Mouse (Mus musculus) heart, adult 8-10 months (tissue): ENCODE measurements around the gene Gpat3. TPM values are rescaled to one million over a fixed set of nuclear protein-coding genes. Genes with fewer than 3 reads are reported as not detected.

ENCODE experiments used
- DNase-seq: peaks from one replicate; pipeline ENCODE4 v3.0.0; 2022; ENCODE audit warnings: low spot score
- total RNA-seq, 4 experiments: library from RNA; stranded (reverse); gene quantifications; 2 replicates each; pipeline ENCODE4 v1.2.4; 2022

Gpat3 gene
- total RNA-seq, 4 experiments from 2014 or later, result 20.5 to 28.0 (median 23.1) TPM

GRCm38 (mm10) chr5:100860417-100861053 is 15.0 kb downstream of the Gpat3 start:
- DNase-seq, result peak; percentile 82

DNA sequence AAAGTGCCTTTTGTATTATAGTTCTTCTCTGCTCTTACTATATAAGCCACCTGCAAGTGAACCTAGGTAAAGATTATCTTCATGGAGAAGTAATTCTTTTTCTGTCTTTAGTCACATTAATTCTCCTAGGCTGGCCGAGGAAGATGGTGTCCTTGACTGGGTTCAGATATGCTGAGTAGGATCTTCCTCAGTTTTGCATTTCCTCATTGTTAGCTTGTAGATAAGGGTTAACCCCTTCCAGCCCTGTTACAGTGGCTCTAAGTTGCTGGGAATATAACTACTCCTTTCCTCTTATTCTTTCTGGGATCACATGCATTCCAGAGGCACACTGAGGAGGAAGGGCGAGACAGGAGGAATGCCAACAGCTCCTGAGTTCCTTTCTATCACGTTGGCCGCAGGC is 15.6 kb downstream of the Gpat3 start:
- no peak for DNase-seq

GRCm38 (mm10) chr5:100861811-100862210 is 16.3 kb downstream of the Gpat3 start:
- no peak for DNase-seq

DNA sequence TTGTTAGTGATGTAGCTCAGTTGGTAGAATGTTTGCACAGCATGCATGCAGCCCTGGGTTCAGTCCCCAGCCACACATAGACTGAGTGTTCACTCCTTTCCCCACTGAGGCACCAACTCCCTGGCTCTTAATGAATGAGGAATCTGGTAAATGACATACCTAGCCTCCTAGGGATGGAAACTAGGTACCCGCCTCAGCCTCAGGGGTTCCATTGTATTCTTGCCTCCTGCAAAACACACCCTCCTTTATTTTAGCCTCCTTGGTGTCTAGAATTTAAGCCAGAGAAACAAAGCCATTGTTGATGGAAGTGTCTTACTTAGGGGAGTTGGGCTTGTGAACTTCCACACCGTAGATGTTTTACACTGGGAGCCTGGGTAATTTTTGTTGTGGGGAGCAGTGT is 17.6 kb downstream of the Gpat3 start:
- no peak for DNase-seq

GRCm38 (mm10) chr5:100864438-100864837 is 18.9 kb downstream of the Gpat3 start:
- peak; percentile 50 for DNase-seq

DNA sequence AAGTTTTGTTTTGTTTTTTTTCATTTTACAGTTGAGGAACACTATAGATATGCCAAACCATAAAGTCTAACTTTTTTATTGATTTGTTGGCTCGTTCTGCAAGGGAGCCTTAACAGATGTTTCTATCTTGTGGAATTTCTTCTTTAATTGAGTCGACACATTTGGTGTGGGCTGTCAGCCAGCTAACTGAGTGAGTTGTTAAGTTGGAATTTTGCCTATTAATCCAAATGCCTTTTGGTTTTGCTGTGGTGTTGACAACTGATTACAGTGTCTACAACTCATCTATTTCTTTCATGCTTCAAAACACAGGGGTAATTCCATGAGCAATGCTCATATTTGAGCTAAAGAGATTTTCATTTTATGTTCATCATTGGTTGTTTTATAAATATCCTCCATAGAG is 20.7 kb downstream of the Gpat3 start:
- no peak for DNase-seq

- DNase-seq, result no peak
Observed at GRCm38 (mm10) chr5:100869197-100869895, 23.8 kb downstream of the Gpat3 start.

GRCm38 (mm10) chr5:100871987-100872386 is 26.5 kb downstream of the Gpat3 start:
- no peak for DNase-seq

DNA sequence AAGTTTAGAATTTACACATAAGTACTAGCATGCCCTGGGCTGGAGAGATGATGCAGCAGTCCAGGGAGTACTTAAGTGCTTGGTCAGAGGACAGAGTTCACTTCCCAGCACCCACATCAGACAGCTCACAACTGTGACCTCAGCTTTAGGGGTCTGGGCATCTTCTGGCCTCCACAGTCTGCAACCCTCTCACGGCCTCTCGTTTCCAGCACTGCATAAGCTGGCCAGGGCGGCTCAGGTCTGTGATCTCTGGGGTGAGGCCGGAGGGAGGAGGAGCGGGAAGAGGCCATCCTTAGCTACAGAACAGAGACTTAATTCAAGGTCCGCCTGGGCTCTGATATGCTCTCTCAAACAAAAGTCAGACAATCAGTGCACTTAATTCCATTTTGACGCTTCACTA is 29.2 kb downstream of the Gpat3 start:
- no peak for DNase-seq

DNA sequence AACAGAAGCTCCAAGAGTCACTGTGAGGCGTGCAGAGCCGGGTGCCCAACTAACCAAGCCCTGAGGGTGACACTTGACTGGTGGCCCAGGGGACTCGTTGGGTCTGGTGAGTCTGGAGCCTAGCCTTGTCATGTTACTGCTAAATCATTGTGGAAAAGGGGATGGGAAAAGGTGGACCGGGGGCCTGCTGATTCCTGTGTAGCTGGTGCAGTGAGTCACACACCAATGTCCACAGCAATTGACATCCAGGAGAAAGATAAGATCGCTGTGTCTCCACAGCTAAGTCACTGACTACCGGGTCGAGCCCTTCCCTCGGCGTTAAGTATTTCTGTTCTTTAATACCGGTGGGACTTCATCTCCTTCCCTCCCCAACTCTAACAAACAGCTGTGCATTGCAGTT is 29.7 kb downstream of the Gpat3 start:
- no peak for DNase-seq

GRCm38 (mm10) chr5:100877021-100877420 is 31.5 kb downstream of the Gpat3 start:
- no peak for DNase-seq

- DNase-seq, result no peak
Observed at GRCm38 (mm10) chr5:100885216-100885615, 39.7 kb downstream of the Gpat3 start.

GRCm38 (mm10) chr5:100886331-100886988 is 40.9 kb downstream of the Gpat3 start:
- no peak for DNase-seq

DNA sequence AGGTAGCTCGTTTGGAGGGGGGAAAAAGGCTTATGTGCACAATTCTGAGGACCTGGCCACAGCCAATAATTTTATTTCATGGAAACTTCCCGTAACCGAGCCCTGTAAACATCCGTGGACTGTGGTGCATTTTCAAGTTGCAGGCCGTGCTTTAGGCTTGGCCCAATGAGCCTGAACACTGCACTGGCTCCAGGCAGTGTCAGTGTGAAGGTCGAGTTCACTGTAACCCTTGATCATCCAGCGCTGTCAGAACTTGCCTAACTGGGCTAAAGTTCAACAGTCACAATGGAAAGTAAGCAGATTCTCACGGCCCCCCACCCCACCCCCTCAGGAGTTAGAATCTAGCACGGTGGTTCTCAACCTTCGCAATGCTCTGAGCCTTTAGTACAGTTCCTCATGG is 50.7 kb downstream of the Gpat3 start:
- DNase-seq, result no peak

- no peak for DNase-seq
Observed at GRCm38 (mm10) chr5:100899745-100900489, 54.4 kb downstream of the Gpat3 start.

DNA sequence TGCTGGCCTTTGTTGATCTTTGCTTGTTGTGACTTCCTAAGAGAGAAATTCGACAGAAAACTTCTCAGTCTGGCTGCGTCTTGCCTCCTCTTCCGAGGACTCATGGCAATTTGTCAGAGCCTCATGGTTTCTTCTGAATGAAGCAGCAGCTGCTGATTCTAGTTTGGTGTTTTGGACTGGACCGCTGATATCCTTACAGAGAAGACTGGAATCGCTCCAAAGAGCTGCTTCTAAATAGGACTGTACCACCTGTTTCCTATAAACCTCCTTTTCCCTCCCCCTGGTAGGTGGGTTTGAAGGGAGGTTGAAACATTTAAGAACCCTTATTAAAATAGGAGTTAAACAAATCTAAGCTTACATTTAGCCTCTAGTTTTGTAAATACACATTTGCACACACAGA is 55.5 kb downstream of the Gpat3 start:
- DNase-seq, result no peak

GRCm38 (mm10) chr5:100908478-100908877 is 63.0 kb downstream of the Gpat3 start:
- DNase-seq, result no peak

DNA sequence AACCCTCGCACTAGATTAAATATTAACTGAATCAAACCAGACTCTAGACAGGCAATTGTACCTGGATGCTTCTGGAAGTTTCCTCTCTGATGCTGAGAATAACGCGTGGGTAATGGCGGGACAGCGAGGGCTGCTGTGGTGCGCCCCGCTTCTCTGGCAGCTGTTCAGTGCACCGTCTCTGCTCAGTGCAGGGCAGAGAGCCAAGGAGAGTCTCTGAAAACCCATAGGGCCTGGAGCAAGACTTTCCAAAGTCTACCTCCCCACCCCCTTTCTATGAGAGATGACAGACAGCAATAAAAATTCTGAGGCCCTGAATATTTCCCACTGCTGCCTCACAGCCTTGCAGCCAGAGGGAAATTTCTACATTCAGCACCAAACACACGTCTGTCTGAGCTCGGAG is 63.4 kb downstream of the Gpat3 start:
- no peak for DNase-seq

GRCm38 (mm10) chr5:100909691-100910090 is 64.2 kb downstream of the Gpat3 start:
- DNase-seq, result peak; percentile 58

- DNase-seq, result no peak
Observed at GRCm38 (mm10) chr5:100911502-100912097, 66.1 kb downstream of the Gpat3 start.

DNA sequence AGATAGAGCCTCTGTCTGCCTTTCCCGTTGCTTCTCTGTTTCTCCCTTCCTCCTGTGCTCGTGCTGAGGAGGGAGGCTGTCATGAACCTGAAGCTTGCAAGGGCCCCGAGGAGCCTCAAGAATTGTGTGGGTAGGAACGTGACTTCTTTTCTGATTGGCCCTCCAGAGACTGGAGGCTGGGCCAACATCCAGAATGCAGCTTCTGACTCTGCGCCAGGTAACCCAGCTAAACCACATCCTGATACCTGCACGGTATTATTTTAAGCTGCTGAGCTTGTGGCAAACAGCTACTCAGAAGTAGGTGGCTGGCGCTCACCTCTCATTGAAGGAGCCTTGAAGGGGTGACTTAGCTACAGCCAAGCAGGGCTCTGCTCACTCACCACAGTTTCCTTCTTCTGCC is 66.9 kb downstream of the Gpat3 start:
- no peak for DNase-seq

GRCm38 (mm10) chr5:100913274-100913673 is 67.8 kb downstream of the Gpat3 start:
- no peak for DNase-seq
